Mouse (Mus musculus) cerebellum, adult 2 months (tissue): ENCODE measurements at regions not wholly inside any gene's neighbourhood (a gene's known extent, or its start where the extent isn't known, plus 50 kb on each side); places are given as distances from the start of the nearest gene placed in this dataset.

Experiments
- DNase-seq, 2 experiments: peaks; one replicate each; pipeline ENCODE4 v3.0.0; 2021
- H3K27ac ChIP-seq: fragments of 200-500 bp; 2 replicates; pipeline ENCODE4 v1.5.1; 2012; ENCODE audit warnings: low read length, control low read depth, inconsistent platforms; ENCODE audit not compliant: insufficient read depth
- H3K27me3 ChIP-seq: fragments of 200-500 bp; 2 replicates; pipeline ENCODE4 v1.6.1; 2012; ENCODE audit warnings: inconsistent platforms, mild to moderate bottlenecking, low read length, moderate library complexity; ENCODE audit not compliant: control insufficient read depth, insufficient read depth
- H3K4me1 ChIP-seq: fragments of 200-500 bp; 2 replicates; pipeline ENCODE4 v1.6.1; 2011; ENCODE audit warnings: low read length; ENCODE audit not compliant: control insufficient read depth, insufficient read depth
- H3K4me3 ChIP-seq: fragments of 200-500 bp; replicated peaks from 2 replicates; pipeline ENCODE3; 2011; ENCODE audit warnings: mild to moderate bottlenecking, low read depth, low read length, control low read depth; ENCODE audit not compliant: insufficient read depth
- CTCF ChIP-seq: fragments of 200-500 bp; IDR thresholded peaks from 2 replicates; pipeline ENCODE4 v1.5.1; 2011; ENCODE audit warnings: low read depth, mild to moderate bottlenecking, control low read depth, low read length, moderate library complexity, borderline replicate concordance; ENCODE audit not compliant: insufficient read depth
- POLR2A ChIP-seq: fragments of 200-500 bp; IDR thresholded peaks from 2 replicates; pipeline ENCODE4 v1.6.1; 2011; ENCODE audit warnings: low read length, control low read depth, borderline replicate concordance; ENCODE audit not compliant: insufficient read depth
- WGBS: fragments of 180-500 bp; shearing (Covaris S2); methylation state at CpG from one replicate; pipeline ENCODE4 v1.1.7; 2018; 5-methylcytosine and 5-hydroxymethylcytosine counted together

- H3K4me1 ChIP-seq: no peaks in the 10 kb centered on the region
- H3K27ac ChIP-seq: no peak overlapping the region
- TF ChIP-seq CTCF: no peak
- no peak for TF ChIP-seq POLR2A
- no peak overlapping the region for H3K4me3 ChIP-seq
- DNase-seq: no peak
- 96% methylated on average over 3 of the region's 3 CpGs for WGBS
- H3K27me3 ChIP-seq: no peaks in the 10 kb centered on the region
Observed at GRCm38 (mm10) chr12:96228714-96229113, 536.7 kb downstream of the Flrt2 start.

DNA sequence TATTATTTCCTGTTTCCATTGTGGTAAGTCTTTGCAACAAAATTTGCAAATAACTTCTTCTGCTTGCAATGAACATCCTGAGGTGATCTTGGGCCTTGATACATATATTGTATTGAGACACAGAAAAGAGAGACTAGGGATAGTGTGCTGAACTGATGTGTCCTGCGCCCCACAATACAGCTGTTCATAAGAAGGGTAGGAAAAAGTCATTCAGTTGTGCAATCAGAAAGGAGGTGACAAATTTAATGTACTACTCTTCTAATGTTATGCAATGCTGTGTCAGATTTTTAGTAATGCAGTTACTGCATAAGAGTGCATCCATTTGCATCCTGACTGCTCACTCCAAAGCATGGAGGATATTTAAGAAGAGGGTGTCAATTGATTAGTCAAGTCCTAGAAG, 543.5 kb downstream of the Flrt2 start:
- WGBS: 95% methylated on average over 1 of the region's 1 CpGs
- DNase-seq: no peak
- TF ChIP-seq CTCF (no peak), POLR2A (no peak)
- H3K4me1 ChIP-seq: no peaks in the 10 kb centered on the region
- H3K27ac ChIP-seq: no peak overlapping the region
- H3K27me3 ChIP-seq: no peaks in the 10 kb centered on the region
- no peak overlapping the region for H3K4me3 ChIP-seq

- Histone ChIP-seq H3K4me3 (no peak overlapping the region), H3K27me3 (no peaks in the 10 kb centered on the region), H3K4me1 (no peaks in the 10 kb centered on the region), H3K27ac (no peak overlapping the region)
- 69% methylated on average over 3 of the region's 3 CpGs for WGBS
- no peak for TF ChIP-seq POLR2A
- no peak for TF ChIP-seq CTCF
- DNase-seq: no peak
Observed at GRCm38 (mm10) chr12:96235996-96236525, 544.0 kb downstream of the Flrt2 start.

GRCm38 (mm10) chr12:96239642-96240041, 547.6 kb downstream of the Flrt2 start:
- Histone ChIP-seq H3K27ac (no peak overlapping the region), H3K27me3 (no peaks in the 10 kb centered on the region), H3K4me3 (no peak overlapping the region), H3K4me1 (no peaks in the 10 kb centered on the region)
- TF ChIP-seq POLR2A: no peak
- no peak for TF ChIP-seq CTCF
- DNase-seq: no peak
- WGBS: 4% methylated on average over 2 of the region's 2 CpGs

- Histone ChIP-seq H3K4me1 (no peaks in the 10 kb centered on the region), H3K27ac (no peak overlapping the region), H3K27me3 (no peaks in the 10 kb centered on the region), H3K4me3 (no peak overlapping the region)
- 75% methylated on average over 4 of the region's 4 CpGs for WGBS
- no peak for TF ChIP-seq POLR2A
- TF ChIP-seq CTCF: no peak
- no peak for DNase-seq
Observed at GRCm38 (mm10) chr12:96261978-96262377, 570.0 kb downstream of the Flrt2 start.

DNA sequence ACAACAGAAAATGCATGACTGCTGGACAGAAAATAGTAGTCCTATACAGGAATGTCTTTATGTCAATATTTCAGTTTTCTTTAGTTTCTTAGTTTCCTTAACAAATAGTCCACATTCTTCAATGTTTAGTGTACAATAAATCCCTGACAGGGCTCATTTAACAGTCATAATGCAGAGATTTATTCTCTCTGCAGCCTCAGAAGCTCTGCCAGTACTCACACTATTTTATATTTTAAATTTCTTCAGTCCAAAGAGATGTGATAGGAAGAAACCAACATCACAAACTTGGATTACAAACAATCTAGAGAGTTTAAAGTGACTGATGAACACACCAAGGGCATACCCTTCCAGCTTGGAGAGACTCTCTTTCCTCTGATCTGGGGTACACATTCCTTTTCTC, 583.9 kb downstream of the Flrt2 start:
- TF ChIP-seq POLR2A (no peak), CTCF (no peak)
- no peak for DNase-seq
- Histone ChIP-seq H3K27ac (no peak overlapping the region), H3K4me3 (no peak overlapping the region), H3K27me3 (no peaks in the 10 kb centered on the region), H3K4me1 (no peaks in the 10 kb centered on the region)

DNA sequence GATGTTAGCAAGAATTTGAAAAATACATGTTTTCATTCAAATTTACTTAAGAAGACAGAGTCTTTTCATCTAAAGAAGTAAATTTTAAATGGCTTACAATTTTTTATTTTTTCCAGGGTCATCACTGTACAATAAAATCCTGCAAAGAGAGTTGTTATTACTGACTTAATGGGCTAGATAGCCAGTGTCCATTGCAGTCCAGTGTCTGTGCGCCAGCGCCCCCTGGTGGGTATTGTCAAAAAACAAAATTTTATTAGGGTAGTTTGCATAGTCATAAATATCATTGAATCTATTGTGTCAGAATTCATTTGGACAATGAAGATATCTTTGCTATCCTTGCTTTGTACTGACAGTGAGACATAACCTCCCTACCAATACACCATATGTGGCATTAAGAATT, 619.1 kb downstream of the Flrt2 start:
- TF ChIP-seq CTCF: peak; percentile 23; the same call in 1 of the 2 replicates
- no peak for TF ChIP-seq POLR2A
- peak; percentile 13 to 18 for DNase-seq
- no peaks in the 10 kb centered on the region for H3K4me1 ChIP-seq
- H3K27ac ChIP-seq: no peak overlapping the region
- H3K4me3 ChIP-seq: no peak overlapping the region
- no peaks in the 10 kb centered on the region for H3K27me3 ChIP-seq
- 0% methylated on average over 2 of the region's 2 CpGs for WGBS

GRCm38 (mm10) chr12:96323061-96323786, 631.2 kb downstream of the Flrt2 start:
- no peaks in the 10 kb centered on the region for H3K27me3 ChIP-seq
- H3K4me1 ChIP-seq: no peaks in the 10 kb centered on the region
- DNase-seq: no peak
- 40% methylated on average over 10 of the region's 10 CpGs for WGBS
- no peak for TF ChIP-seq POLR2A
- no peak for TF ChIP-seq CTCF
- H3K27ac ChIP-seq: no peak overlapping the region
- H3K4me3 ChIP-seq: no peak overlapping the region
